Mouse (Mus musculus) liver, adult 2 months (tissue): ENCODE results near the gene Itgb3bp. TPM values are rescaled to one million over a fixed set of nuclear protein-coding genes. Genes with fewer than 3 reads are reported as not detected.

Experiments used
- DNase-seq: peaks from one replicate; pipeline ENCODE4 v3.0.0-alpha.2; 2011; ENCODE audit warnings: low read depth, low spot score; ENCODE audit errors: extremely low read depth
- H3K27ac ChIP-seq: fragments of 200-500 bp; replicated peaks from 2 replicates; pipeline ENCODE4 v1.5.1; 2012; ENCODE audit warnings: low read depth, mild to moderate bottlenecking, control low read depth, inconsistent platforms, low read length; ENCODE audit not compliant: insufficient read depth
- H3K27me3 ChIP-seq: fragments of 200-500 bp; 2 replicates; pipeline ENCODE4 v1.6.1; 2012; ENCODE audit warnings: mild to moderate bottlenecking, moderate library complexity, low read length, inconsistent platforms; ENCODE audit not compliant: control insufficient read depth, insufficient read depth
- H3K36me3 ChIP-seq: fragments of 200-500 bp; 2 replicates; pipeline ENCODE4 v1.6.1; 2012; ENCODE audit warnings: low read length, inconsistent platforms; ENCODE audit not compliant: control insufficient read depth, insufficient read depth
- H3K4me1 ChIP-seq: fragments of 200-500 bp; 2 replicates; pipeline ENCODE4 v1.6.1; 2011; ENCODE audit warnings: low read length; ENCODE audit not compliant: control insufficient read depth, insufficient read depth
- H3K4me3 ChIP-seq: fragments of 200-500 bp; 2 replicates; pipeline ENCODE4 v1.5.1; 2011; ENCODE audit warnings: low read depth, mild to moderate bottlenecking, control low read depth, low read length, moderate library complexity; ENCODE audit not compliant: insufficient read depth
- H3K79me2 ChIP-seq: fragments of 200-500 bp; 2 replicates; pipeline ENCODE4 v1.6.1; 2012; ENCODE audit warnings: inconsistent platforms, mild to moderate bottlenecking, low read length, moderate library complexity; ENCODE audit not compliant: control insufficient read depth, insufficient read depth
- H3K9ac ChIP-seq: fragments of 200-500 bp; 2 replicates; pipeline ENCODE4 v1.6.1; 2012; ENCODE audit warnings: low read depth, mild to moderate bottlenecking, control low read depth, inconsistent platforms, low read length
- CTCF ChIP-seq: fragments of 200-500 bp; IDR thresholded peaks from 2 replicates; pipeline ENCODE4 v1.5.1; 2011; ENCODE audit warnings: low read depth, low read length, control low read depth
- POLR2A ChIP-seq: fragments of 200-500 bp; IDR thresholded peaks from 2 replicates; pipeline ENCODE4 v1.6.1; 2011; ENCODE audit warnings: low read length, control low read depth; ENCODE audit not compliant: insufficient read depth; ENCODE audit errors: extremely low read depth
- WGBS: fragments of 180-500 bp; shearing (Covaris S2); methylation state at CpG from one replicate; pipeline ENCODE4 v1.1.7; 2018; 5-methylcytosine and 5-hydroxymethylcytosine counted together
- polyA plus RNA-seq: library from polyadenylated mRNA; depleted of rRNA; stranded (reverse); fragments of >200 nt; gene quantifications from 2 replicates; pipeline ENCODE4 v1.2.3, GENCODE M21; 2012
- total RNA-seq: library from RNA; depleted of rRNA; stranded (reverse); fragments of >200 nt; gene quantifications from 2 replicates; pipeline ENCODE4 v1.2.3, GENCODE M21; 2014

The Itgb3bp gene
- total and polyA plus RNA-seq, 2 experiments, result 0.26 to 2.6 TPM

DNA sequence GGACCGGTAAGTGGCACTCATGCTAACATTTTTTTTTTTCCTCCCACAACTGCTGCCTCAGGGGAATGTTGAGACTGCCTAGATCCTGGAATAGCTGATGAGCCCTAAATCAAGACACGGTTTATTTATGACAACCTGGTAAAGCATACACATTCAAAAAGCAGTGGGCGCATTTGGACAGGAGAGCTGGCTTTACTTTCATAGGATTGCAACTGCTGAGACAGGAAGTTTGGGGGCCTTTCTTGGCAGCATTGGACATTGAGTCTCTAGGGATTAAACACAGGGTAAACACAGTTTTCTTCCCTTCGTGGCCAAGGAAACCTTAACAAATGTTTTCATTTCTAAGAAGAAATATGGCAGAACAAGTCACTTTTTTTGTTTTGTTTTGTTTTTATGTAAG is 40.5 kb upstream of the Itgb3bp start:
- Histone ChIP-seq H3K4me3 (no peak overlapping the region), H3K27me3 (no peaks in the 10 kb centered on the region), H3K9ac (no peak overlapping the region), H3K36me3 (peaks cover 64% of the 10 kb centered on the region), H3K4me1 (no peaks in the 10 kb centered on the region), H3K27ac (no peak overlapping the region), H3K79me2 (no peaks in the 10 kb centered on the region; the same call in 1 of the 2 replicates)
- TF ChIP-seq CTCF (no peak), POLR2A (no peak)
- 82% methylated on average over 4 of the region's 4 CpGs for WGBS
- no peak for DNase-seq

GRCm38 (mm10) chr4:99969328-99969727 is 39.7 kb upstream of the Itgb3bp start:
- peaks cover 67% of the 10 kb centered on the region for H3K36me3 ChIP-seq
- H3K27ac ChIP-seq, result no peak overlapping the region
- WGBS, result 70% methylated on average over 5 of the region's 5 CpGs
- H3K4me3 ChIP-seq, result no peak overlapping the region
- no peak overlapping the region for H3K9ac ChIP-seq
- no peaks in the 10 kb centered on the region; the same call in 1 of the 2 replicates for H3K79me2 ChIP-seq
- H3K27me3 ChIP-seq, result no peaks in the 10 kb centered on the region
- DNase-seq, result no peak
- no peaks in the 10 kb centered on the region for H3K4me1 ChIP-seq
- TF ChIP-seq POLR2A (no peak), CTCF (no peak)

DNA sequence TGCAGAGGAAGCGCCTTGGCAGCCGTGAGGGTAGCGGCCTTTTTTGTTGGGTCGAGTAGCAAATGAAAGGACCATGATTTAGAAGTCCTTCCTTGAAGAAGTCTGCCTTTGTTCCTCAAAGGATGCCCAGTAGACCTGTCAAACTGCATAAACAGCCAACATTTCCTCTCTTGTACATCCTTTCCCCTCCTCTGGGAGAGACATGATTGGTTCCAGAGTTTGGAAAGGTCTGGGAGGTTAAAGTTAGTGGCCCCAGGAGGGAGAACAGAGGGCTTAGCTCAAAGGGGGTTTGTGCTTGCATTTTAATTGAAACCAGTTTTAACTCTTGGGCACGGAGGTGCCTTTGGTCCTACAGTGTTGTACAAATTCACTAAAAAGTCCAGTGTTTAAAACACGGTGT is 36.9 kb upstream of the Itgb3bp start:
- H3K27me3 ChIP-seq, result no peaks in the 10 kb centered on the region
- H3K36me3 ChIP-seq, result peaks cover 72% of the 10 kb centered on the region
- H3K27ac ChIP-seq, result no peak overlapping the region
- H3K4me1 ChIP-seq, result no peaks in the 10 kb centered on the region
- no peak overlapping the region for H3K9ac ChIP-seq
- no peak overlapping the region for H3K4me3 ChIP-seq
- no peak for DNase-seq
- H3K79me2 ChIP-seq, result no peaks in the 10 kb centered on the region; the same call in 1 of the 2 replicates
- TF ChIP-seq POLR2A (no peak), CTCF (no peak)
- WGBS, result 93% methylated on average over 6 of the region's 6 CpGs

DNA sequence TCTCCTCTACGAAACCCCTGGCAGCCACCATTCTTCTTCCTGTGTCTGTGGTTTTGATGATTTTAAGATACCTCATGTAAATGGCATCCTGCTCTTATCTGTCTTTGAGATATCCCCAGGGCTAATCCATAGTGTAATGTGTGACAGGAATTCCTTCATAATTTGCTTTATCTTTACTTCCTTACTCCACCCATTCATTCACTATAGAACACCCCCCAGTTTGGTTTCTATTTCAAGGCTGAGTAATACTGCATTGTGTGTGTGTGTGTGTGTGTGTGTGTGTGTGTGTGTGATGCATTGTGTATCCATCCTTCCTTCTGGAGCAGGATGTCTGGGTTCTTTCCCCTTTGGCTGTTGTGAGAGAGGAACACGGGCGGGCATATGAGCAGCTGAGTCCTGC is 29.7 kb upstream of the Itgb3bp start:
- TF ChIP-seq POLR2A, result no peak
- TF ChIP-seq CTCF, result no peak
- Histone ChIP-seq H3K36me3 (peaks cover 29% of the 10 kb centered on the region), H3K9ac (no peak overlapping the region), H3K4me3 (no peak overlapping the region), H3K27ac (no peak overlapping the region), H3K27me3 (no peaks in the 10 kb centered on the region), H3K79me2 (peaks cover 10% of the 10 kb centered on the region; the same call in 1 of the 2 replicates), H3K4me1 (peaks cover 25% of the 10 kb centered on the region)
- WGBS, result 83% methylated on average over 3 of the region's 3 CpGs
- no peak for DNase-seq

DNA sequence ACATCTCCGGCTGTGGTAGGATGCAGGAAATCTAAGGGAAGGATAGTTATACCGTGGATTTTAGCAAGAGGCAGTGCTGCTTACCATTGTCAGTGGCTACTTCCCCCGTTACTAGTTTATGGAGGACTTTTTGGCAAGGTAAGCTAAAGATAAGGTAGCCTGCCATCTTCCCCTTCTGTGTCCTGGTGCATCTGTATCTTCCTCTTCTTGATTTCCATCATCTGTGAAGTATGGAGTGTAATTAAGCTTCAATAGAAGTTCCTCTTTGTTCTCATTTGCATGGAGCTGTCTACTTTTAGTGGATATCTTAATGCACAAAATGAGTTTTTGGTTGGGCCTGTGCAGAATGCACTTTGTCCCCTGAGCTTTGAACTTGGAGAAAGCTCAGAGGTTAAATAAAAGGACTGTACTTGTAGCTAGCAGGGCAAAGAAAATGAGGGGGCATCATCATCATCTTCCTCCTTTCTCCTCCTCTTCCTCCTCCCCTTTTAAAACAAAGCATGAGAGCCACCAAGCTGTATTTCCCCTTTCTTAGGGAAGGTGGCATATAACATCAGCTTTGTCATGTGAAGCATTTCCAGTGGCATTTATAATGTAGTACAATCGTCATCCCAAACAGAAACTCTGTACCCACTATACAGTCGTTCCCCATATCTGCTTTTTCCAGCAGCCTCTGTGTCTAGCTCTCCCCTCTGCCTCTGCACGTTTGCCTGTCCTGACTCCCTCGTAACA is 28.6 kb upstream of the Itgb3bp start:
- H3K27ac ChIP-seq, result 0 out of 2 replicates have a peak overlapping the region, but pooled peaks have one; percentile 40
- peaks cover 21% of the 10 kb centered on the region for H3K36me3 ChIP-seq
- H3K4me1 ChIP-seq, result peaks cover 25% of the 10 kb centered on the region
- H3K9ac ChIP-seq, result no peak overlapping the region
- peaks cover 19% of the 10 kb centered on the region; the same call in 1 of the 2 replicates for H3K79me2 ChIP-seq
- no peak for TF ChIP-seq POLR2A
- no peak for TF ChIP-seq CTCF
- 48% methylated on average over 7 of the region's 7 CpGs for WGBS
- no peaks in the 10 kb centered on the region for H3K27me3 ChIP-seq
- no peak overlapping the region for H3K4me3 ChIP-seq
- peak; percentile 67 for DNase-seq

DNA sequence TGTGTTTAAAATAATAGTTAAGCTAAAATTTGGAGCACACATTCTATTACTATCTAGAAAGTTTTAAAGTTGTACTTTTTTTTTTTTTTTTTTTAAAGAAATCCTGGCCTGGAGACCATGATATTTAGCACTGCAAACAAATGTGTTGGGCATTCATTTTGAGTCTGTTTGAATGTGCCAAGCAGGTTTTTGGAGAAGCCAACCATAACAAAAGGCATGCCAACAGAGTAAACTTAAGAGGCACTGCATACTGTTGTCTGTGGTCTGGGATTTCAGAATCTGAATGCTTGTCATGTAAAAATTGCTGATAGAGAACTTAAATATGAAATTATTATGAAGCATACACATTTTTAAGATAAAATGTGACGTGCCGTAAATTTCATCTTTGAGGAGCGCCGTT is 27.6 kb upstream of the Itgb3bp start:
- Histone ChIP-seq H3K79me2 (peaks cover 21% of the 10 kb centered on the region; the same call in 1 of the 2 replicates), H3K27me3 (no peaks in the 10 kb centered on the region), H3K9ac (no peak overlapping the region), H3K4me1 (peaks cover 25% of the 10 kb centered on the region), H3K36me3 (peaks cover 11% of the 10 kb centered on the region), H3K4me3 (no peak overlapping the region), H3K27ac (0 out of 2 replicates have a peak overlapping the region, but pooled peaks have one; percentile 37)
- peak; percentile 82 for DNase-seq
- 92% methylated on average over 4 of the region's 4 CpGs for WGBS
- no peak for TF ChIP-seq CTCF
- TF ChIP-seq POLR2A, result no peak
